Comparison of ENCODE assay signal across 9 mouse cellular contexts in the genomic region with DNA sequence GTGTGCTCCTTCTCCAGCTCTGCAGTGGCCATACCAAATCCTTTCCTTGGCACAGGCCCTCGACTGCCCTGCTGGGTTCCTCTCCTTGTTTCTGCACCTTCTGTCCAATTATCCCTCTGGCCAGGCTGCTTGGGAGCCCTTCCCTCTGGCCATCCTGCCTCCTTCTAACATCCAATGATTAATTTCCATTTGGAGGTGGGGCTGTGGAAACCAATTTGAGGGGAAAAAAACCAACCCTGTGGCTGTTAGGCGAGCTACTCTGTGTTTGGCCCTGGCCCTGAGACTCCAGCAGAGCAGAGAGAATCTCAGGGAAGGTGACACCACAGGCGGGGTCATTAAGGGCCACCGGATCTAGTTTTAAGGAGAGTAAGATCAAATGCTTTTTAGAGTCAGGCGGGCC. TPM values are rescaled to one million over a fixed set of nuclear protein-coding genes. Genes with fewer than 3 reads are reported as not detected.
DNase-seq lines count a peak whose midpoint lies in the region; ATAC-seq and TF ChIP-seq lines count a peak whose summit lies in the region.
"Had no signal": no experiment of that assay in that cellular context is flagged by ENCODE, and none has a peak within 500 bp of the region (broad histone marks: within the 10 kb centered on the region; RNA-seq: fewer than 3 reads in every experiment).

No protein-coding gene starts in this region.

- H3K4me1 ChIP-seq in kidney, embryonic 16.5 days (ENCODE audit: insufficient read depth, low read length): peaks cover 11% of the 10 kb centered on the region; the same call in 1 of the 2 replicates
- H3K4me1 ChIP-seq in kidney, adult 2 months (ENCODE audit: control insufficient read depth, insufficient read depth, low read length): peaks cover 3% of the 10 kb centered on the region; the same call in 1 of the 2 replicates
- H3K4me1 ChIP-seq in hindbrain, postnatal 0 days (ENCODE audit: insufficient read depth, low read length): peaks cover 8% of the 10 kb centered on the region; the same call in 1 of the 2 replicates

- H3K27ac ChIP-seq in kidney, embryonic 16.5 days (ENCODE audit: low read length): no peak overlapping the region
- no peak overlapping the region for H3K27ac ChIP-seq in kidney, adult 2 months (ENCODE audit: insufficient read depth, low read depth, low read length)
- peak overlapping the region; percentile 16; the same call in 1 of the 2 replicates for H3K27ac ChIP-seq in hindbrain, postnatal 0 days

- H3K9me3 ChIP-seq in kidney, embryonic 16.5 days (ENCODE audit: low read length): no peaks in the 10 kb centered on the region
- no peaks in the 10 kb centered on the region for H3K9me3 ChIP-seq in hindbrain, postnatal 0 days (ENCODE audit: low read length)

- 12% methylated on average over 5 of the region's 5 CpGs for WGBS in kidney, embryonic 16.5 days
- 47% methylated on average over 5 of the region's 5 CpGs for WGBS in kidney, adult 2 months
- WGBS in hindbrain, postnatal 0 days: 22% methylated on average over 5 of the region's 5 CpGs

- no peaks in the 10 kb centered on the region for H3K36me3 ChIP-seq in kidney, embryonic 16.5 days (ENCODE audit: insufficient read depth, low read length)
- H3K36me3 ChIP-seq in kidney, adult 2 months (ENCODE audit: control insufficient read depth, insufficient read depth, low read length): no peaks in the 10 kb centered on the region
- H3K36me3 ChIP-seq in hindbrain, postnatal 0 days (ENCODE audit: insufficient read depth, low read length): no peaks in the 10 kb centered on the region

- H3K4me2 ChIP-seq in kidney, embryonic 16.5 days (replicated peaks; ENCODE audit: low read depth, low read length): no peak overlapping the region
- no peak overlapping the region for H3K4me2 ChIP-seq in hindbrain, postnatal 0 days (ENCODE audit: low read depth, low read length)

- no peaks in the 10 kb centered on the region for H3K27me3 ChIP-seq in kidney, embryonic 16.5 days (ENCODE audit: insufficient read depth, low read length)
- no peaks in the 10 kb centered on the region for H3K27me3 ChIP-seq in kidney, adult 2 months (replicated peaks; ENCODE audit: control insufficient read depth, insufficient read depth, low read length)
- no peaks in the 10 kb centered on the region for H3K27me3 ChIP-seq in hindbrain, postnatal 0 days (ENCODE audit: insufficient read depth, low read length)

- TF ChIP-seq POLR2A in kidney, adult 2 months (IDR thresholded peaks at IDR 0.05; ENCODE audit: low read depth, low read length): no peak

- 0 out of 2 replicates have a peak overlapping the region, but pooled peaks have one; percentile 15 for H3K9ac ChIP-seq in kidney, embryonic 16.5 days (replicated peaks; ENCODE audit: low read length)
- no peak overlapping the region for H3K9ac ChIP-seq in hindbrain, postnatal 0 days (replicated peaks; ENCODE audit: low read length)

- no peak for TF ChIP-seq CTCF in kidney, adult 2 months (conservative IDR thresholded peaks at IDR 0.05; ENCODE audit: insufficient read depth, insufficient read length, low read depth, low read length)
- no peak for TF ChIP-seq CTCF in hindbrain, postnatal 0 days (IDR thresholded peaks at IDR 0.05; ENCODE audit: low read depth)

- H3K4me3 ChIP-seq in kidney, embryonic 16.5 days (ENCODE audit: low read length): no peak overlapping the region
- no peak overlapping the region for H3K4me3 ChIP-seq in kidney, adult 2 months (ENCODE audit: insufficient read depth, low read depth, low read length)
- no peak overlapping the region for H3K4me3 ChIP-seq in hindbrain, postnatal 0 days (ENCODE audit: low read length)

- no peak; the same call in 1 of the 2 replicates for ATAC-seq in kidney, embryonic 16.5 days (ENCODE audit: low FRiP score, low TSS enrichment)
- ATAC-seq in hindbrain, postnatal 0 days: peak; percentile 53; the same call in 1 of the 2 replicates
- no peak for ATAC-seq in frontal cortex, adult (ENCODE audit: low TSS enrichment)

- no peak for DNase-seq in kidney, adult 2 months
- DNase-seq in adrenal gland, postnatal 36 days: peak; percentile 47 to 61
- peak; percentile 89 for DNase-seq in cerebellum, postnatal 25 days
- DNase-seq in hindbrain, postnatal 0 days (ENCODE audit: low spot score): peak; percentile 74
- DNase-seq in urinary bladder, postnatal 10 days (ENCODE audit: low spot score): no peak
- DNase-seq: lung, adult 18-20 months; right cerebral cortex, postnatal 25 days had no signal

RNA-seq across cellular contexts. Expression of a gene that starts 11.7 kb away (rescaled TPM):
- polyA plus RNA-seq in kidney, embryonic 16.5 days (2015; fragmentation: Nextera tagmentation; extraction: Ambion mirVana): 141 and 155 TPM in 2 replicates
- polyA plus RNA-seq in kidney, adult 2 months (2012; rRNA removed): 43.0 and 66.4 TPM in 2 replicates
- 100 to 1,000 TPM; 154 TPM for total RNA-seq in adrenal gland, postnatal 36 days (2021)
- 49.8 and 51.1 TPM in 2 replicates for total RNA-seq in hindbrain, postnatal 0 days (2014; rRNA removed)
- polyA plus RNA-seq in hindbrain, postnatal 0 days (2015; fragmentation: Nextera tagmentation; extraction: Ambion mirVana): 210 and 212 TPM in 2 replicates

RNA-seq across cellular contexts. Expression of a gene that starts 17.7 kb away (rescaled TPM):
- 99.2 and 102 TPM in 2 replicates for polyA plus RNA-seq in kidney, embryonic 16.5 days (2015; fragmentation: Nextera tagmentation; extraction: Ambion mirVana)
- 63.6 and 70.6 TPM in 2 replicates for polyA plus RNA-seq in kidney, adult 2 months (2012; rRNA removed)
- total RNA-seq in adrenal gland, postnatal 36 days (2021): 10 to 100 TPM; 70.3 to 75.0 TPM
- total RNA-seq in hindbrain, postnatal 0 days (2014; rRNA removed): 107 and 109 TPM in 2 replicates
- polyA plus RNA-seq in hindbrain, postnatal 0 days (2015; fragmentation: Nextera tagmentation; extraction: Ambion mirVana): 158 and 159 TPM in 2 replicates

Comparison
In these comparisons a context has a peak if more than half of its experiments do, and no peak if none do; other contexts are left out.
1. DNase-seq: peak in adrenal gland, postnatal 36 days (2 of 2), cerebellum, postnatal 25 days (2 of 2) and hindbrain, postnatal 0 days (single experiment); none in kidney, adult 2 months (single experiment) and urinary bladder, postnatal 10 days (single experiment).